Mouse (Mus musculus): ENCODE measurements around the gene Dnajb12. TPM values are rescaled to one million over a fixed set of nuclear protein-coding genes. Genes with fewer than 3 reads are reported as not detected.
A peak's percentile ranks its signal among the peaks of the same experiment; 100 is the strongest.

Gene Dnajb12
- polyA plus RNA-seq, 1 experiment from 2014 or later: 26.7 TPM

- no peak overlapping the region for H3K4me3 ChIP-seq (ENCODE audit: low read depth, low read length)
- H3K9me3 ChIP-seq (ENCODE audit: low read depth, low read length): no peaks in the 10 kb centered on the region
- TF ChIP-seq CTCF (IDR thresholded peaks at IDR 0.05; ENCODE audit: low read depth): no peak
- H3K4me1 ChIP-seq (ENCODE audit: insufficient read depth): peaks cover 37% of the 10 kb centered on the region
- no peak overlapping the region for H3K9ac ChIP-seq
- H3K27ac ChIP-seq (ENCODE audit: low read depth): 0 out of 2 replicates have a peak overlapping the region, but pooled peaks have one; percentile 12
- ATAC-seq (ENCODE audit: insufficient read depth) (no peak), DNase-seq (no peak)
- no peak overlapping the region for H3K4me2 ChIP-seq
- WGBS: 66% methylated on average over 8 of the region's 8 CpGs
- no peaks in the 10 kb centered on the region for H3K27me3 ChIP-seq (ENCODE audit: insufficient read depth, low read length)
- peaks cover 16% of the 10 kb centered on the region for H3K36me3 ChIP-seq (ENCODE audit: insufficient read depth)
Measured at GRCm38 (mm10) chr10:59901986-59902605, 22.7 kb downstream of the Dnajb12 start.

- TF ChIP-seq CTCF (IDR thresholded peaks at IDR 0.05; ENCODE audit: low read depth): no peak
- 42% methylated on average over 8 of the region's 8 CpGs for WGBS
- DNase-seq (no peak), ATAC-seq (ENCODE audit: insufficient read depth) (no peak)
- Histone ChIP-seq H3K4me3 (ENCODE audit: low read depth, low read length) (no peak overlapping the region), H3K27ac (ENCODE audit: low read depth) (peak overlapping the region; percentile 44; the same call in 1 of the 2 replicates), H3K4me2 (no peak overlapping the region), H3K4me1 (ENCODE audit: insufficient read depth) (peaks cover 42% of the 10 kb centered on the region), H3K36me3 (ENCODE audit: insufficient read depth) (peaks cover 12% of the 10 kb centered on the region), H3K27me3 (ENCODE audit: insufficient read depth, low read length) (no peaks in the 10 kb centered on the region), H3K9me3 (ENCODE audit: low read depth, low read length) (no peaks in the 10 kb centered on the region), H3K9ac (no peak overlapping the region)
Measured at GRCm38 (mm10) chr10:59902606-59902990, 23.2 kb downstream of the Dnajb12 start.

DNA sequence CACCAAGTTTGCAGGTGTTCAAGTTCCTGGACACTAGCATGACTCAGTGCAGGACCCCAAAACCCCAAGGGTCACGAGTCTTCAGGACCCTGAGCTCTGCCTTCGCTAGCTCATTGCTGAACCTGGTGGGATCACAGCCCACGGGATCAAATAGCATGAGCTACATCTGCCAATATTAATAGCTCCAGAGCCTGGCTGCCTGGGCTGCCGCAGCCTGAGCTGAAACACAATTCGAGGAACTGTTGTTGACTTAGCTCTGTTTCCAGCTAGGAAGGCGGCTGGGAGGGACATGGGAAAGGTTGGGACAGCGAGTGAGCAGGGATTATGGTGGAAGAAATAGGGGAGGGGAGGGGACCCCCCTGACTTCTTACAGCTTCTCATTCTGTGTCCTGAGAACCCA, 23.8 kb downstream of the Dnajb12 start:
- H3K4me1 ChIP-seq (ENCODE audit: insufficient read depth): peaks cover 47% of the 10 kb centered on the region
- no peak overlapping the region for H3K4me3 ChIP-seq (ENCODE audit: low read depth, low read length)
- WGBS: 28% methylated on average over 7 of the region's 7 CpGs
- peak overlapping the region; percentile 44 for H3K27ac ChIP-seq (ENCODE audit: low read depth)
- no peak overlapping the region for H3K4me2 ChIP-seq
- ATAC-seq (ENCODE audit: insufficient read depth): no peak
- no peak overlapping the region for H3K9ac ChIP-seq
- DNase-seq: peak; percentile 40
- TF ChIP-seq CTCF (IDR thresholded peaks at IDR 0.05; ENCODE audit: low read depth): no peak
- no peaks in the 10 kb centered on the region for H3K9me3 ChIP-seq (ENCODE audit: low read depth, low read length)
- H3K36me3 ChIP-seq (ENCODE audit: insufficient read depth): peaks cover 6% of the 10 kb centered on the region
- H3K27me3 ChIP-seq (ENCODE audit: insufficient read depth, low read length): no peaks in the 10 kb centered on the region

DNA sequence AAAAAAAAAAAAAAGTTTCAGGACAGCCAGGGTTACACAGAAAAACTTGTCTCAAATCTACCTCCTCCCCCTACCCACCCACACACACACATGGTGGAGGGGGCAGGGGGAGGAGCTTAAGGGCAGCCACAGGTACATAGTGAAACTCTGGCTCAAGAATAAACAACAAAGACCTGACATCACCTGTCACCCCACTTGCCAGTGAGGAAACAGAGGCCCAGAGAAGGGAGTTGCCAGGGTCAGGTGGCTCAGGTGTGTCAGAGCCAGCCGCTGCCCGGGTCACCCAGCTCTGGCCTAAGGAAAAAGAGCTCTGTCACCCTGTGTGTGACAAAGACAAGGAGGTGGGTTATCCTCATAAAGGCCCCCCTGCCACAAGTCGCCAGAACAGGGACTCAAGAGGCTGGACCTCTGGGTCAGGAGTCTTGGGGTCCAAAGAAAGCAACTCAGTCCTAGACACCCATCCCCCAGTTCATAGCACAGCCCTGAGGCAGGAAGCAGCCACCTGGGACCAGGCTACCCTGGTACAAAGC, 27.8 kb downstream of the Dnajb12 start:
- TF ChIP-seq CTCF (IDR thresholded peaks at IDR 0.05; ENCODE audit: low read depth): no peak
- no peak overlapping the region for H3K9ac ChIP-seq
- no peaks in the 10 kb centered on the region for H3K9me3 ChIP-seq (ENCODE audit: low read depth, low read length)
- no peaks in the 10 kb centered on the region for H3K27me3 ChIP-seq (ENCODE audit: insufficient read depth, low read length)
- H3K4me2 ChIP-seq: no peak overlapping the region
- ATAC-seq (ENCODE audit: insufficient read depth) (peak; percentile 9; the same call in 1 of the 2 replicates), DNase-seq (no peak)
- H3K27ac ChIP-seq (ENCODE audit: low read depth): peak overlapping the region; percentile 88
- WGBS: 52% methylated on average over 3 of the region's 3 CpGs
- peaks cover 46% of the 10 kb centered on the region for H3K4me1 ChIP-seq (ENCODE audit: insufficient read depth)
- no peak overlapping the region for H3K4me3 ChIP-seq (ENCODE audit: low read depth, low read length)
- no peaks in the 10 kb centered on the region for H3K36me3 ChIP-seq (ENCODE audit: insufficient read depth)

DNA sequence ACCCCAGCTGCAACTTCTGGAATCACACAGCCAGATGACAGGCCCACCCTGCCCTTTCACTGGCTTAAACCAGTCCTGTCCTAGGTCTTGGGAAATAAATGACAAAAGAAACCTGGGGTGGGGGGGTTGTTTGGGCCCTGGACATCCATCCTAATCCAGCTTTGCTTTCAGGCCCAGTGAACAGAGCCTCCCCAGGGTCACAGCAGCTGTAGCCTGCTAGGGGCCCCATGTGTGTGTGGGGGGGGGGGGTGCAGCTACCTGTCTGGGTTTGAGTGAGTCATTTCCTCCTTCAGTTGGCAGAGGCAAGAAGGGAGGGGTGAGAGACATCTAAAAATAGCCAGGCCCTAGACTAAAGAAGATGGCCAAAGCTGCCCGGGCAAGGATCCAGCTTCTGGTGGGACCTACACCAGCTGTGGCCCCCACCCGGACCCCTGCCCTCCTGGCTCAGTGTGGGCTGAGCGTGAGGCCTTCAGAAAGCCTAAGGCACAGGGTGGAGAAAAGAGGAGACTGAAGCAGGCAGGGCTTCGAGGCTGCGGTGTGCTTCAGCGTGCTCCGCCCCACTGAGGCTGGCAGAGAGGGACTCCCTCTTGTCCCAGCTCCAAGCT, 28.4 kb downstream of the Dnajb12 start:
- H3K9ac ChIP-seq: no peak overlapping the region
- H3K4me3 ChIP-seq (ENCODE audit: low read depth, low read length): no peak overlapping the region
- no peaks in the 10 kb centered on the region for H3K9me3 ChIP-seq (ENCODE audit: low read depth, low read length)
- H3K27ac ChIP-seq (ENCODE audit: low read depth): peak overlapping the region; percentile 88
- 17% methylated on average over 7 of the region's 7 CpGs for WGBS
- no peaks in the 10 kb centered on the region for H3K27me3 ChIP-seq (ENCODE audit: insufficient read depth, low read length)
- peaks cover 47% of the 10 kb centered on the region for H3K4me1 ChIP-seq (ENCODE audit: insufficient read depth)
- DNase-seq: peak; percentile 82
- no peaks in the 10 kb centered on the region for H3K36me3 ChIP-seq (ENCODE audit: insufficient read depth)
- peak; percentile 52 for ATAC-seq (ENCODE audit: insufficient read depth)
- no peak overlapping the region for H3K4me2 ChIP-seq
- TF ChIP-seq CTCF (IDR thresholded peaks at IDR 0.05; ENCODE audit: low read depth): no peak

DNA sequence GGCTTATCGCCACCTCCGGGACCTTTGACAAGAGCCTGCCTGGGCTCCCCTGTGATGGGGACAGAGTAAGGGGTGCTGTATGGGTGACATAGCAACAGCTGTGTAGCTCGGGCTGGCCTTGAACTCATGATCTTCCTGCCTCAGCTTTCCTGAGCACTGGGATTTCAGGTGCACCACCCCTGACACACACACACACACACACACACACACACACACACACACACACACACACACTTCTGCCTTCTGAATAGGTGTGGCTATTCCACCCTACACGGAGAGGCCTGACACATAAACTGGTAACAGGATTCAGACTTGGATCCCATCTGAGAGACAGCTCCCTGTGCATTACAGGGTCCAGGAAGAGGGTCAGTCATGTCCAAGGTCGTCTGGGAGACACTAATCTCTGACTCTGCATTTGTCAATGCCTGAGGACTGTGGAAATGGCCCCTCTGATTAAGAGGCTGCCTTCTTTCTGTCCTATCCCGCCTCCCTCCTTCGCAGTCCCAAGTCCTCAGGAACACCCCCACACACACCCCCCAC, 29.5 kb downstream of the Dnajb12 start:
- Histone ChIP-seq H3K4me1 (ENCODE audit: insufficient read depth) (peaks cover 41% of the 10 kb centered on the region), H3K27ac (ENCODE audit: low read depth) (peak overlapping the region; percentile 88), H3K9me3 (ENCODE audit: low read depth, low read length) (no peaks in the 10 kb centered on the region), H3K27me3 (ENCODE audit: insufficient read depth, low read length) (no peaks in the 10 kb centered on the region), H3K36me3 (ENCODE audit: insufficient read depth) (no peaks in the 10 kb centered on the region), H3K4me2 (peak overlapping the region; percentile 49; the same call in 1 of the 2 replicates), H3K9ac (no peak overlapping the region), H3K4me3 (ENCODE audit: low read depth, low read length) (no peak overlapping the region)
- TF ChIP-seq CTCF (IDR thresholded peaks at IDR 0.05; ENCODE audit: low read depth): no peak
- DNase-seq: no peak
- peak; percentile 4; the same call in 1 of the 2 replicates for ATAC-seq (ENCODE audit: insufficient read depth)
- 40% methylated on average over 7 of the region's 7 CpGs for WGBS

DNA sequence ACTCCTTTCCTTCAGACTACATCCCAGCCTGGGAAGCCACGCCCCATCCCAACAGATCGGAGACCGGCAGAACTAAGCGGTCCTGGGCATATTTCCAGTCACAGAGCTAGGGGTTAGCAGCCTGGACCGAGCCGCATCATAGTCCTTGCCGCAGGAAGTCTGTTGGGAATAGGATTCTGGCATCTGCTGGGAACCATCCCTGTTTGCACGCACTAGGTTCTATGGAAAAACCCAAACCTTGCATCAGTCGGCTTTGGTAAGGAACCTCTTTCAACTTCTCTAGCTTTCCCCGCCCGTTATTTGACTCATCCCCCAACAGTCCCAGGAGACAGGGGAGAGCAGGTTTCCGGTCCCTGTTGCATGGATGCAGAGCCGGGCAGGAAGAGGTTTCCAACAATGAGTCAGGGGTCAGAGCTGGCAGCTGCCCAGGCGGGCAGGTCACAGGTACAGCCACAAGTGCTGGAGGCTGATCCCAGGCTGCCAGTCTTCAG, 30.0 kb downstream of the Dnajb12 start:
- Histone ChIP-seq H3K4me3 (ENCODE audit: low read depth, low read length) (no peak overlapping the region), H3K9me3 (ENCODE audit: low read depth, low read length) (no peaks in the 10 kb centered on the region), H3K27me3 (ENCODE audit: insufficient read depth, low read length) (no peaks in the 10 kb centered on the region), H3K9ac (no peak overlapping the region; the same call in 1 of the 2 replicates), H3K36me3 (ENCODE audit: insufficient read depth) (no peaks in the 10 kb centered on the region), H3K27ac (ENCODE audit: low read depth) (peak overlapping the region; percentile 88), H3K4me2 (peak overlapping the region; percentile 49; the same call in 1 of the 2 replicates), H3K4me1 (ENCODE audit: insufficient read depth) (peaks cover 41% of the 10 kb centered on the region)
- WGBS: 7% methylated on average over 14 of the region's 14 CpGs
- no peak for TF ChIP-seq CTCF (IDR thresholded peaks at IDR 0.05; ENCODE audit: low read depth)
- DNase-seq (peak; percentile 89), ATAC-seq (ENCODE audit: insufficient read depth) (peak; percentile 75)
